Mouse (Mus musculus): Measurements from ENCODE around the gene Nlrp5. TPM values are rescaled to one million over a fixed set of nuclear protein-coding genes. Genes with fewer than 3 reads are reported as not detected.
"Not testable (repeated sequence)": the region's sequence is repeated elsewhere in the genome, so short reads cannot be mapped to it uniquely, and the experiment has no call there.

The Nlrp5 gene
- polyA plus RNA-seq (2015; fragmentation: Nextera tagmentation; extraction: Ambion mirVana) = not detected in 2 replicates

DNA sequence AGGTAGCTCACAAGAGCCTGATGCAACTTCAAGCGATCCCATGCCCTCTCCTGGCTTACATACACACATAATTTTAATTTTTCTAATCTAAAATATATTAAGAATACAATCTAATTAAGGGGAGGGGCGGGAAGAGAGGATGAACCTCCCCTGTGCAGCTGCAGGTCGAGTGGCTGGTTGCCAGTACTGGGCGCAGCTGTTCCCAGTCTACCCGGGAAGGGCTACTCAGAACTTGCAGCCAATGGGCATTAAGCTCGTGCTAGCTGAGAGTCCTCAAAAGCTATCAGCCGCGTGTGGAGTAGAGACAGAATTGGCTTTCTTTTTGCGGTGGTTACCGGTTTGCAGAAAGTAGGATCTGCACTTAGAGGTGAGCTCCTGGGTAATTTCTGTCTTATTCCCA lies at the start of gene Nlrp5:
TSS of gene Nlrp5 (plus strand) at position 301 of the 400 bp plus-strand sequence.
- Histone ChIP-seq H3K9me3 (replicated peaks; ENCODE audit: control insufficient read depth, low read length) (peaks cover 2% of the 10 kb centered on the region; the same call in 1 of the 2 replicates), H3K36me3 (ENCODE audit: control insufficient read depth, insufficient read depth) (no peaks in the 10 kb centered on the region), H3K4me3 (ENCODE audit: low read depth, low read length) (no peak within 1 kb of the TSS), H3K27me3 (ENCODE audit: control insufficient read depth, insufficient read depth, low read depth, low read length) (no peaks in the 10 kb centered on the region), H3K4me1 (ENCODE audit: control insufficient read depth, low read depth, low read length) (no peaks in the 10 kb centered on the region), H3K27ac (ENCODE audit: low read length) (no peak within 1 kb of the TSS), H3K4me2 (ENCODE audit: low read depth, low read length) (no peak within 1 kb of the TSS), H3K9ac (ENCODE audit: low read depth, low read length) (no peak within 1 kb of the TSS)
- ATAC-seq (ENCODE audit: low read depth) = no peak
- 54% methylated on average over 10 of the region's 10 CpGs for WGBS (ENCODE audit: insufficient replicate concordance)

DNA sequence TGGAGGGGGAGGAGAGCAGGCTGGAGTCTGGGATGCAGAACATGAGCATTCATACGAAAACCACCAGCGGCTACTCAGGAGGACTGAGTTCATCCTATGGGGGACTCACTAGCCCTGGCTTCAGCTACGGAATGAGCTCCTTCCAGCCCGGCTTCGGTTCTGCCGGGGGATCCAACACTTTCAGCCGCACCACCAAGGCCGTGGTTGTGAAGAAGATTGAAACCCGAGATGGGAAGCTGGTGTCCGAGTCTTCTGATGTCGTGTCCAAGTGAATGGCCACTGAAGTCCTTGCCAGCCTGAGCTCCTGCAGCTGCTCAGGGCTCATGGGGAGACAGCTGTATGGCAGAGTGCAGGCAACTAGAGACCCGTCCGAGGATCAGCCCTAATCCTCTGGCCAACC lies 27.4 kb upstream of the Nlrp5 start:
- not testable (repeated sequence) for H3K4me2 ChIP-seq (ENCODE audit: low read depth, low read length); H3K4me3 ChIP-seq (ENCODE audit: low read depth, low read length); H3K4me1 ChIP-seq (ENCODE audit: control insufficient read depth, low read depth, low read length); H3K36me3 ChIP-seq (ENCODE audit: control insufficient read depth, insufficient read depth); H3K9me3 ChIP-seq (replicated peaks; ENCODE audit: control insufficient read depth, low read length); H3K9ac ChIP-seq (ENCODE audit: low read depth, low read length); H3K27ac ChIP-seq (ENCODE audit: low read length); ATAC-seq (ENCODE audit: low read depth); H3K27me3 ChIP-seq (ENCODE audit: control insufficient read depth, insufficient read depth, low read depth, low read length)
- 83% methylated on average over 8 of the region's 13 CpGs for WGBS (ENCODE audit: insufficient replicate concordance)

DNA sequence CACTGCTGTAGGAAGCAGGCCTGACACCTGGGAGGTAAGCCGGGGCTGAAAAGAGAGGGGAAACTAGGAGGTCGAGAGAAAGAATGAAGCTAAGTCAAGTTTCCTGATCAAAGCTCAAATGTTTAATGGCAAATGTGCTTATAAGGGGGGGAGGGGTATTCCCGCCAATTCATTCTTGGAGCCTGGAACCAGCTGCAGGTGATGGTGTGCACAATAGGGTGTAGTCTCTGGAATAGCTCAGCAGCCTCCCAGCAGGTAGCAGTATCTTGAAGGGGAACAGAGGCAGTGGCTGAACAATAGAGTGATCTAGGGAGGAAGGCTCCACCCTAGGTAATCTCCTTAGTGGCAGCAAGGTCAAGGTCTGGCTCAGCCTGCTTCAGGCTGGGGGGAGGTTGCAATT lies 84.5 kb downstream of the Nlrp5 start:
- not testable (repeated sequence) for H3K9ac ChIP-seq (ENCODE audit: low read depth, low read length)

DNA sequence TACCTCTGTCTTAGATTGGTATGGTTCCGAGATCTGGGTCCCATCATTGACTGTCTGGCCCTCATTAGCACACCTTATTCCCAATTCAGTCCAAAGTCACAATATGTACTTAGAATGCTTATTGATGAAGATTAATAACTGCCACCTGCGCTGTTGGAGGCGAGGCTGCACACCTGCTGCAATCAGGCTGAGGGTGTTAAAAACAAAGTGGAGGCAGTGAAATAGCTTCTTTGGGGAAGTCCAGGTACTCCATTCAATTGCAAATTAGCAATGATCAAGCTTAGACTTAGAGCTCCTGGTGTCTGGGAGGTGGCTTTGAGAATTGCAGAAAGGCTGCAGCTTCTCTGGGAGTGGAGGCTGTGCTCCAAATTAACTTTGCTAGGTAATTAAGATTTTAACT lies 85.1 kb downstream of the Nlrp5 start:
- not testable (repeated sequence) for H3K4me3 ChIP-seq (ENCODE audit: low read depth, low read length); H3K27me3 ChIP-seq (ENCODE audit: control insufficient read depth, insufficient read depth, low read depth, low read length); H3K27ac ChIP-seq (ENCODE audit: low read length); H3K36me3 ChIP-seq (ENCODE audit: control insufficient read depth, insufficient read depth); H3K9me3 ChIP-seq (replicated peaks; ENCODE audit: control insufficient read depth, low read length); H3K4me1 ChIP-seq (ENCODE audit: control insufficient read depth, low read depth, low read length); H3K4me2 ChIP-seq (ENCODE audit: low read depth, low read length); ATAC-seq (ENCODE audit: low read depth); H3K9ac ChIP-seq (ENCODE audit: low read depth, low read length)
- WGBS (ENCODE audit: insufficient replicate concordance) = 46% methylated on average over 3 of the region's 3 CpGs

More for the DNA sequence above, 84.5 kb downstream of the Nlrp5 start:
- H3K36me3 ChIP-seq (ENCODE audit: control insufficient read depth, insufficient read depth); H3K4me2 ChIP-seq (ENCODE audit: low read depth, low read length); H3K9me3 ChIP-seq (replicated peaks; ENCODE audit: control insufficient read depth, low read length); ATAC-seq (ENCODE audit: low read depth); H3K4me1 ChIP-seq (ENCODE audit: control insufficient read depth, low read depth, low read length); H3K4me3 ChIP-seq (ENCODE audit: low read depth, low read length); H3K27me3 ChIP-seq (ENCODE audit: control insufficient read depth, insufficient read depth, low read depth, low read length); H3K27ac ChIP-seq (ENCODE audit: low read length): not testable (repeated sequence)
- WGBS (ENCODE audit: insufficient replicate concordance) = 42% methylated on average over 3 of the region's 3 CpGs

DNA sequence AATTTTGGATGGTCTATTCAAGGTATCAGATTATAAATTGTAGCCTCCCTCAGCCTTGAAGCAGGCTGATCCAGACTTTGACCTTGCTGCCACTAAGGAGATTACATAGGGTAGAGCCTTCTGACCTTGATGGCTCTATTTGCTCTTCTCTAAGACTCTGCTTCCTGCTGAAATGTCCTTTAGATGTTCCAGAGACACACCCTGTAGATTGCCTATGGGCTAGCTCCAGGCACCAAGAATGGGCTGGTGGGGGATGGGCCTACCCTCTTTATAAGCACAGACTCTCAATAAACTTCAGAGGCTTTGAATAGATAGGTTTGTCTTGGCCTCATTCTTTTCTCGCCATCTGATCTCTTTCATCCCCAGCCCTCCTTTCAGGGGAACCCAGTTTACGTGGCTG lies 87.2 kb downstream of the Nlrp5 start:
- H3K9me3 ChIP-seq (replicated peaks; ENCODE audit: control insufficient read depth, low read length); H3K4me3 ChIP-seq (ENCODE audit: low read depth, low read length); ATAC-seq (ENCODE audit: low read depth); H3K4me2 ChIP-seq (ENCODE audit: low read depth, low read length); H3K4me1 ChIP-seq (ENCODE audit: control insufficient read depth, low read depth, low read length); H3K27ac ChIP-seq (ENCODE audit: low read length); H3K9ac ChIP-seq (ENCODE audit: low read depth, low read length); H3K27me3 ChIP-seq (ENCODE audit: control insufficient read depth, insufficient read depth, low read depth, low read length); H3K36me3 ChIP-seq (ENCODE audit: control insufficient read depth, insufficient read depth): not testable (repeated sequence)
- WGBS (ENCODE audit: insufficient replicate concordance) = 41% methylated on average over 2 of the region's 2 CpGs

Small RNAs within 50 kb of the gene (microRNA-seq; reads per million reads assigned to microRNA genes)
- not detected for gene Gm25196

Other genes with a start within 250 kb of the Nlrp5 start
- gene Gm10662, start 241.4 kb upstream of the Nlrp5 start, polyA plus RNA-seq (2015; fragmentation: Nextera tagmentation; extraction: Ambion mirVana) = not detected in 2 replicates
- not detected in 2 replicates for gene Vmn1r165, start 168.6 kb upstream of the Nlrp5 start, polyA plus RNA-seq (2015; fragmentation: Nextera tagmentation; extraction: Ambion mirVana)
- not detected in 2 replicates for gene Vmn1r166, start 134.2 kb upstream of the Nlrp5 start, polyA plus RNA-seq (2015; fragmentation: Nextera tagmentation; extraction: Ambion mirVana)
- not detected in 2 replicates for gene Gm6902, start 107.0 kb upstream of the Nlrp5 start, polyA plus RNA-seq (2015; fragmentation: Nextera tagmentation; extraction: Ambion mirVana)
- gene Nlrp4e, start 84.7 kb upstream of the Nlrp5 start, polyA plus RNA-seq (2015; fragmentation: Nextera tagmentation; extraction: Ambion mirVana) = not detected in 2 replicates
- not detected in 2 replicates for gene Vmn1r167, start 121.3 kb downstream of the Nlrp5 start, polyA plus RNA-seq (2015; fragmentation: Nextera tagmentation; extraction: Ambion mirVana)
- gene Vmn1r168, start 153.8 kb downstream of the Nlrp5 start, polyA plus RNA-seq (2015; fragmentation: Nextera tagmentation; extraction: Ambion mirVana) = not detected in 2 replicates
- not detected in 2 replicates for gene Vmn1r169, start 189.6 kb downstream of the Nlrp5 start, polyA plus RNA-seq (2015; fragmentation: Nextera tagmentation; extraction: Ambion mirVana)
- gene Vmn1r170, start 220.3 kb downstream of the Nlrp5 start, polyA plus RNA-seq (2015; fragmentation: Nextera tagmentation; extraction: Ambion mirVana) = not detected in 2 replicates
- not detected in 2 replicates for gene Vmn1r171, start 244.8 kb downstream of the Nlrp5 start, polyA plus RNA-seq (2015; fragmentation: Nextera tagmentation; extraction: Ambion mirVana)

Measured in liver, embryonic 16.5 days (tissue).